Mouse (Mus musculus): ENCODE data around the gene Ufsp1.

GRCm38 (mm10) chr5:137340222-137340621, 45.8 kb downstream of the Ufsp1 start:
- TF ChIP-seq EP300 (IDR thresholded peaks at IDR 0.05; ENCODE audit: insufficient read depth, low read depth, low read length) = no peak
- TF ChIP-seq CTCF (IDR thresholded peaks at IDR 0.05) = no peak
- TF ChIP-seq POLR2A (IDR thresholded peaks at IDR 0.05; ENCODE audit: insufficient read depth, low read depth, low read length) = no peak
